Mouse (Mus musculus) left cerebral cortex, postnatal 4 days (tissue): ENCODE data around the gene Srrd. TPM values are rescaled to one million over a fixed set of nuclear protein-coding genes. Genes with fewer than 3 reads are reported as not detected.
A peak's percentile ranks its signal among the peaks of the same experiment; 100 is the strongest.

ENCODE experiments used
- DNase-seq: peaks from one replicate; pipeline ENCODE4 v3.0.0-alpha.2; 2022
- intact Hi-C: fragments of 180-260 bp; cut with DNase I; formaldehyde crosslinking; loops from one replicate; pipeline ENCODE4 v1.15.1; 2025
- total RNA-seq, 2 experiments: library from RNA; stranded (reverse); gene quantifications; 2 replicates each; pipeline ENCODE4 v1.2.3; 2021

Srrd gene
- total RNA-seq, 2 experiments from 2014 or later: 30.7 to 34.4 TPM

GRCm38 (mm10) chr5:112292343-112292980 lies 50.4 kb downstream of the Srrd start:
- intact Hi-C loops: no loop called here
- DNase-seq: no peak

DNA sequence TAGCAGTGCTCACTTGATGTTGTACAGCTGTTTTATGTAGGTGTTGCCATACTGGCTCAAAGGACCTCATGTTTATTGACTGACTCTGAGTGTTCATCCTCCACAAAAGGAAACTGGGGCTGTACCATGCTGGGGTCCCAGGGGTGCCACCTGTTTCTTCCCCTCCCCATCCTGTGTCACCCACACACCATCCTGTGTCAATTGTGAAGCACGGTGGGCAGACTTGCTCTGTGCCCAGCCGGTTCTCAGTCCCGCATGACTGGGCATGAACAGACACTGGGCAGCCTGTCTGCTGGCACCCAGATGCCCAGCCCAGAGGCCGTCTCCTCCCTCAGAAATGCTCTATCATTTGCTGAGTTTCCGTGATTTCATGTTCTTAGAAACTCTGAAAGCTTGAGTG lies 51.0 kb downstream of the Srrd start:
- intact Hi-C loops: no loop called here

GRCm38 (mm10) chr5:112290536-112290880 lies 52.3 kb downstream of the Srrd start:
- DNase-seq: no peak
- intact Hi-C loops: no loop called here

More for the DNA sequence above, 51.0 kb downstream of the Srrd start:
- peak; percentile 49 for DNase-seq

DNA sequence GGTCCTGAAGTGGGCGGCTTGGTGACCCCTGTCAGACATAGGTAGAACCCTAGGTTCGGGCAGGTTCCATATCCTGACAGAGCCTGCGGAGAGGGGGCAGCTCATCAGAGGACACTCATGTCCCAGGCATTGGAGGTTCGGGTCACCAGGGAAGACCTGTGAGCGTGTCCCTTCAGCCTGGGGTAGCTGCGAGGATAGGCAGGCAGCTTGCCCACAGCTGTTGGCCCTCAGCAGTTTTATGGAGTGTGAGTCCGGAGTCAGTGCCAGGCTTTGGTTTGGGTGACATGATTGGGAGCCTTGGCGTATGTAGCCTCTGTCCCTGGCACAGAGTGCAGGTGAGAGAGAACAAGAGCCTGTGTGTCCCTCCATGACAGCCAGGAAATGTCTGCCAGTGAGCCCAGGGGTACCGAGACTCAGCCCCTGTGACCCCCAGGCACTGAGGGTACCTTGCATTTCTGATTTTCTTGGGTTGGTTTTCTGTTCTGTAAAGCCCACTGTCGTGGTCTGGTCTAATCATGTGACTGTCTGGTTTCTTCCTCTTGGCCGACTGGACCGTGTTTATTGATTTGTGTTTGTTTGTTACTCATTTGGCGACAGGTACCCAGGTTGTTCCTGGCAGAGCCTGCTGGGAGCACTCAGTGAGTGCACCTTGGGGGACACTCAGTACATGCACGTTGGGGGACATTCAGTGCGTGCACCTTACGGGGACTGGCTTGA lies 52.9 kb downstream of the Srrd start:
- intact Hi-C loops: no loop called here
- peak; percentile 64 for DNase-seq

DNA sequence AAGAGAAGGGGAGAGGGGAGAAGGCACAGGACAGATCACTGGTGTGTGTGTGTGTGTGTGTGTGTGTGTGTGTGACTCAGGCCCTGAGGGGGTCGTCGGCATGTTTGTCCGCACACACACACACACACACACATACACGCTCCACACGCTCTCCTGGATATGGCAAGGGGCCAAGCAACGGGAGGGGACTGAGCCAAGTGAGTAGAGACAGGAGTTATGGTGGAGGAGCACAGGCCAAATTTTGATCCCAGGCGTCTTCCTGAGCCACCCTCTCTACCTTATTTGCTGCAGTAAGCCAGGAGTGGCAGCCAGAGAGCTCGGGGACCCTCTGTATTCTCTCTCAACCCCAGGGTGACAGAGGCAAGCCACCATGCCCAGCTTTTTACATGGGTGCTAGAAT lies 53.6 kb downstream of the Srrd start:
- peak; percentile 70 for DNase-seq
- intact Hi-C loops: no loop called here

- intact Hi-C loops: no loop called here
- no peak for DNase-seq
Observed at GRCm38 (mm10) chr5:112288193-112289141, 54.4 kb downstream of the Srrd start.

DNA sequence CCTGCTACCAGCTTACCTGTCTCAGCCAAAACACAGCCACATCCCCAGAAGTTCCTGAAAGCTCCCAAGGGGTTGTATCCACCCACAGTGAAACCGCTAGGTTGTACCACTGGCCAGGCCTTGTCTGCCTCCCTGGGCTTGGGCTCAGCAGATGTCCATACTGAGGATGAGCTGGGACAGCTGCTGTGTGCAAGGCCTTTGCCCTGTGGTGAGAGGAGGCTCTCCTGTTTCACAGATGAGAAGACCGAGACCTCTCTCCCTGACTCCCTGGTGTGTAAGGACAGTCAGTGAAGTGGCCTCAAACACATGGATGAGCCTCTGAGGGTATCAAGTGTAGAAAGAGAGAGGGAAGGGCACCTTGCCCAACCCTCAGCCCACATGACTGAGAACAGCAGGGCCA lies 55.2 kb downstream of the Srrd start:
- intact Hi-C loops: no loop called here
- no peak for DNase-seq

Other genes with a start within 250 kb of the Srrd start
- gene Cryba4, start 90.5 kb downstream of the Srrd start, total RNA-seq: under 1 TPM; 0.50 to 0.54 TPM
- gene Crybb1, start 87.2 kb downstream of the Srrd start, total RNA-seq: 1 to 10 TPM; 3.5 to 5.6 TPM
- 10 to 100 TPM; 25.5 to 28.8 TPM for gene Tpst2, start 66.3 kb downstream of the Srrd start, total RNA-seq
- gene Tfip11, start 16.7 kb downstream of the Srrd start, total RNA-seq: 10 to 100 TPM; 33.2 to 34.9 TPM
- gene Hps4, start within 50 bp of the Srrd start, total RNA-seq: 10 to 100 TPM; 32.6 to 32.8 TPM
- gene Gm6583, start 13.0 kb upstream of the Srrd start, total RNA-seq: not detected
- gene Asphd2, start 51.8 kb upstream of the Srrd start, total RNA-seq: 100 to 1,000 TPM; 130 to 134 TPM
- not detected for gene Gm6588, start 106.4 kb upstream of the Srrd start, total RNA-seq
- gene Sez6l, start 234.1 kb upstream of the Srrd start, total RNA-seq: 100 to 1,000 TPM; 130 to 156 TPM